Mouse (Mus musculus): ENCODE measurements around the gene Obscn. TPM values are rescaled to one million over a fixed set of nuclear protein-coding genes. Genes with fewer than 3 reads are reported as not detected.

The Obscn gene
- 100 to 1,000 TPM; 436 to 453 TPM for total RNA-seq (2021)

- peak; percentile 36 for DNase-seq
Measured at GRCm38 (mm10) chr11:59135904-59136452, at the start of gene Obscn. TSS of gene Obscn (minus strand) at chr11:59136402.

DNA sequence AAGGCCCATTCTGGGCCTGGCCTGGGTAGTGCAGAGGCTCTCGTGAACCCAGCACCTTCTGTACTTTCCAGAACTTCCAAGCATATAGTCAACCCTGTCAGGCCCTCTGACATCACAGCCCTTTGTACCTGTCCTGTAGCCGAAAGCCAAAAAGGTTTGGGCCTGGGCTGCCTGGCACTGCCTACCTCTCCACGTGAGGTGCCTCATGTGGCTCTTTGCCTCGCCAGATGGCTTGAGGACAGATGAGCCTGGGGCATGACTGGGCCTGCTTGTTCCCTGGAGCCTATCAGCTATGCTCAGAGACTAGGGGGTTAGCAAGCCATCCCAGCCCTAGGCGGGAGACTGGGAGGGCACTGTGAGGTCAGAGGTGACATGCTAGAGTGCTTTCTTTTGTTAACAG, 49.3 kb upstream of the Obscn start:
- no peak for DNase-seq

DNA sequence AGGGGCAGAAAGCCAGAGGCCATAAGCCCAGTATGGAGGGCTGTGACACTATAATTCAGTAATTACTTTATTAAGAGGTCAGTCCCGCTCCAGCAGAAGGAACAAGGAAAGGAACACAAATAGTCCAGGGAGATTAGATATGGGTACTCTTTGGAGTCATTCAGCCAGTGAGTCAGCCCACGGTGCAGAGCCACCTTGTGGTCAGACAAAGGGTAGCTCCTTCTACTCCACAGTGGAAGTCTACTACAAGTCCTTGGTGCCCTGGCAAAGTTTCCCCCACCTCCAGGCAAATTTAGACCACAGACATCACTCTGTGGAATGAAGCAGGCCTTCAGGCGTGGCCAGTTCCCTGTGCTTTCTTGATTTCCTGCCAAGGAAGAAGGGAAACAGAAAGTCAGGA, 47.6 kb upstream of the Obscn start:
- peak; percentile 79 for DNase-seq

DNA sequence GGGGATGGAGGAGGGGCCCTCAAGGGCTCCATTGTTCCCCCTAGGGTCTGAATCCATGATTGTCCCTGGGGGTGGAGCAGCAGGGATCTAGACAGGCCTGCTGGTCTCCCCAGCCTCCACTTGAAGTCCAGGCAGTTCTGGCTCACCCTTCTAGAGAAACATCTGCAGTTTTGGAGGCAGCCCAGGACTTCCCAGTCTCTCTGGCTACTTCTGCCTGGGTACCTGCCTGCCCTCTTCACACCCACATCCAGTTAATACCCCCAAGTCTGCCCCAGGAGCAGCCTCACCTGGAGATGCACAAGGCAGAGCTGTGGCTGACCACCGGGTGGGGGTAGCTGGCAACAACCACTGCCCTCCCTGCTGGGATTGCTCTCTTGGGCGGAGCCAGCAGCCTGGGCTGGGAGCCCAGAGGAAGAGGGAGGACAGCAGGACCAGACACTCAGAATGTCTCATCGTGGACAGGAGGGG, 46.7 kb upstream of the Obscn start, which contains the start of gene Gjc2:
Gene Gjc2 (minus strand): TSS at position 350 of the 468 bp plus-strand sequence.
- peak; percentile 72 for DNase-seq

DNA sequence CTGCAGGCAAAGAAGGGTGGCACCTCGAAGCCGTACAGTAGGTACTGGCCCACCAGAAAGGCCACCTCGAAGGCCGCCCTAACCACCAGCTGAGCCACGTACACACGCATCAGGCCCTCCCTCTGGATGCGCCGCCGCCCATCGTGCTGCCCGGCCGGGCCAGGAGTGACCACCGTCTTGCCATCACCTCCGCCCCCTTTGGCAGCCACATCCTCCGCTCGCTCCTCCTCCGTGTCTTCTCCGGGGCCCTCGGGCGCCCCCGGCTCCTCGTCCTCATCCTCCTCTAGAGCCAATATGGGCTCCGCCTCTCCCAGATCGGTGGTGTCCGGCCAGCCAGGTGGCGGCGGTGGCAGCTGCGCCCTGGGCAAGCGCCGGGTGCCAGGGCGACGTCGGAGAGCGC, 40.7 kb upstream of the Obscn start:
- DNase-seq, result no peak

GRCm38 (mm10) chr11:59176475-59176874, 40.3 kb upstream of the Obscn start:
- peak; percentile 38 for DNase-seq

GRCm38 (mm10) chr11:59174189-59174838, 38.1 kb upstream of the Obscn start:
- DNase-seq, result no peak

- no peak for DNase-seq
Measured at GRCm38 (mm10) chr11:59170549-59170948, 34.3 kb upstream of the Obscn start.

DNA sequence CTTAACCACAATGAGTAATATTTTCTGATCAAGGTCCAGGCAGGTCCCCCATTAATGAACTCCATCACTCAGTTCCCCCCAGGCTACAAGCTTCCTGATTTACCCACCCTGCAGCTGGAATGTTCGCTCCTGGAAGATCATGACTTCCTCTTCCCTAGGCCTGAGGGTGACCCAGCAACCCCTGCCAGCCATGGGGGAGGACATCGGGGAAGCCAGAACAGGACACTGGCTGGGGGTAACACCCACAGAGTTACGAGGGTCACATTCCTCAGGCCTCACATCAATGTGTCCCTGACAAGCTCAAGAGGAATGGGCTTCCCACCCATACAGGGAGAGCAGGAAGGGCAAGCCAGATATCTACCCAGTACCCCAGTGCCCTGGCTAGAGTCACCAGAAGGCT, 33.6 kb upstream of the Obscn start:
- no peak for DNase-seq

DNA sequence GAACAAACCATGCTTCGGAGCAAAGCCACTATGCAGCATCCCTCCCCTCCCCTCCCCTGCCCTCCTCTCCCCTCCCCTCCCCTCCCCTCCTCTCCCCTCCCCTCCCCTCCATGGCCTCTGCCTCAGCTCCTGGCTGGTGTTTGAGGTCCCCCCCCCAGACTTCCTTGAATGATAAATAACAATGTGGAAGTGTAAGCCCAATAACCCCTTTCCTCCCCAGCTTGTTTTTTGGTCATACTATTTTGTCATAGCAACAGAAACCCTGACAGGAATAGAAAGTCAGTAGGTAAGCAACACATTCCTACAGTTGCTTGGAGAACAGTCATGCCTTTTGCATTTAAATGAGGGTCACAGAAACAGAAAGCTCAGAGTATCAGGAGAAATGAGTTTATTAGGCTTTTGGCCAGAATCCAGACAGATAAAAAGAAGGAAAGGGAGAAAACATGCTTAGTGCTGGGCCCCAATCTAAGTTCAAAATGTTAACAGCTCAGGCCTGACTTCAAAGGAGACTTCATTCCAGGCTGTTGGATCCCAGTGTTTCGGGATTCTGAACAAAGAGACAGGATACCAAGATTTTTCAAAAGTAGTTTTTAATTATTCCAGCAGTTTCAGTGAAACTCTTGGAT, 29.5 kb upstream of the Obscn start:
- no peak for DNase-seq

DNA sequence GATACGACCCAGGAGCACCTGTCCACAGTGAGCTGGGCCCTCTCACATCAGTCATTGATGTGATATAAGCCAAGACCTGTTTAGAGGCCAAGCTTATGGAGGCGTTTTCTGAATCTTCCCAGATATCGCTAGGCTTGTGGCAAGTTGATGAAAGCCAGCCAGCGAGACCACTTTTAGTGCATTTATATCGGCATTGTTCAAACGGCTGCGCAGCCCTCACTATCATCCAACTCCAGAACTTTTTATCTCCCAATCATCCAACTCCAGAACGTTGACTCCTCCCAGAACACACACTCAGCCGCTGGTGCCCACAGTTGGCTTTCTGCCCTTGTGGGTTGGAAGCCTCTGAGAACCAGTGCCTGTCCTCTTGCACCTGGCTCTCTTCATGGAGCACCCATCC, 28.2 kb upstream of the Obscn start:
- no peak for DNase-seq

DNA sequence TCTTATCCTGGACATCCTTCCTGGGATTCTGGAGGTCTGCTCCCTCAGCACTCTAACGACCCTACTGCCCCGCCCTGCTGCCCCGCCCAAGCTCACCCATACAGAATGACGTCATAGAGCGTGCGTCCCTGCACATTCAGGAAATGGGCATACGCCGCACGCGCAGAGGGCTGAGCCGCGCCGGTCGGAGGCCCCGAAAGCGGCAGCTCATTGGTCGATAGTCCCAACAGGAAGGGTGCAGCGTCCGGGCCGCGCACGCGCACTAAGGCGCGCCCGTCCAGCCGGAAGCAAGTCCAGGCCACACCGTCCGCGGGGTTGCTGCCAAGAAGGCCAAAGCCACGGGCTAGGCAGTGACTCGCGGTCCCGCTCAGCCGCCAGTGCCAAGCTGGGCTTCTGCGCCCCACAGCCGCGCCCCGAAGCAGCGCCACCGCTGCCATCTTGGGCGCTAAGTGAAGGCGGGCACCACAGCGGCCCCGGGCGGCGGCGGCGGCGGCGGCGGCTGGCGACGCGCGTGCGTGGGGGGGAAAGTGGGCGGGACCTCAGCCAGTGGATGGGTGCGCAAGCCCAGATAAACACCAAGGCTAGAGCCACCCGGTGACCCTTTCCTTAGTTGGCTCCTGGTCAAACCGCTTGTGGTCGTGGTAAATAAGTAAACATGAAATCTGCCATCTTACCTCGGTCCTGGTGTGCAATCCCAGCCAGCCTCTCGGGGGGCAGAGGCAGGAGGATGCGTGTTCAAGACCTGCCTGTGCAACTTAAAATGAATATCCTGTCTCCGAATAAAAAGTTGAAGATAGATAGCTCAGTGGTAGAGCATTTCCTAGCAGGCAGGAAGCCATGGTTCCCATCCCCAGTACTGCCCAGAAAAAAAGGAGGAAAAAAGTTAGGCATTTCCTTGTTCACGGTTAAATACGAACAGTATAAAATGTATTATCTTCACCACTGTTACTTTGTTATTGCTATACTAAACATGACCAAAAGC, 27.3 kb upstream of the Obscn start, which contains the start of gene Iba57:
Gene Iba57 (minus strand): TSS at position 485 of the 982 bp plus-strand sequence.
- peak; percentile 97 for DNase-seq

DNA sequence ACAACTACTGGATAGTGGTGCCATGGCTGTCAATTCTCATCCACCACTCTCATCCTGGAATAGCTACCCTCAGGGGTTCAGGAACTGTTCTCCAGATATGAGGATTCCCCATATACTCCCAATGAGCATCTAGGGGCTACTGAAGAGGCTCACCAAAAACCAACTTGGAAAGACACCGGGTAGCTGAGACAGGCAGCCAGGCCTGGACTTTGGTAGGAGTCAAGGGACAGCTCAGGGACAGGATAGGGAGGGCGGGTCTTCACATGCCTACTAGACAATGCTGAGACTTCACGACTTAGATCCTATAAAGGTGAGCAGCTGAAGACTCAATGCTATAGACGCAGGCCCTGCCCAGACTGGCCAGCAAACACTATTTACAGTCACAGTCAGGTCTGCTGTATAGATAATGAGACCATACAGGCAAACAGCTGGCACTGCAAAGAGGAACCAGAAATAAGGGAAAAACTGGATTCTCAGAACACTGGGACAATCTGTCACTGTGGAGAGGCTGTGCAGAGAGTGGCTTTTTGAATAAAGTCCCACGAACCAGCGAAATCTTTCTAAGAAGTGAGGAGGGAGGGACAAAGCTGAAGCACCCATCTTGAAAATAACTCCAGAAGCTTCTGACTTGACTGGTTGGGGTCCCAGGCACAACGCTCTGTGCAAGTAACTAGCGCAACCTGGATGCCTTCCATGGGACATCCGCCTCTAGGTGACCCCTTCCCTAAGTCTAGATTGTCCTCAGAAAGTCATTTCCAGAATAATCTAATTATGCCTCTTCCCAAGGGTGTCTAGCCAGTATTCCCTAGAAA, 26.4 kb upstream of the Obscn start:
- DNase-seq, result peak; percentile 38

- DNase-seq, result peak; percentile 70
Measured at GRCm38 (mm10) chr11:59161398-59161797, 25.2 kb upstream of the Obscn start.

DNA sequence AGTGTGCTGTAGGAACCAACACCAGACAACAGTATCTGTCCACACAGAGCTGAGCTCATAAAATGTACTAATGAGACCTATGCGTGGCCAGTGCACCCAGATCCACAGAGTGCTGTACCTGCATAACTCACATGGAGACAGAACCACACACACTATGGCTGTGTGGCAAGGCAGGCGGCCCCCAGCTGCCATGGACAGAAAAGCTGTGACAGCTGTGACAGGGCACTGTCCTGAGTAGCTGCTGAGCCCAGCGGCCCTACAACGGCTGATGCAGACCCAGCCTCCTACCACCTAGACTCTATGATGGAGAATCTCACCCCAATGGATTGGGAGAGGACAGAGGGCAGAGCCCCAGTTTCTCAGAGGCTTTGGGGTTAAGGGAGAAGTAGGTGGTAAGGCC, 23.4 kb upstream of the Obscn start:
- DNase-seq, result no peak

DNA sequence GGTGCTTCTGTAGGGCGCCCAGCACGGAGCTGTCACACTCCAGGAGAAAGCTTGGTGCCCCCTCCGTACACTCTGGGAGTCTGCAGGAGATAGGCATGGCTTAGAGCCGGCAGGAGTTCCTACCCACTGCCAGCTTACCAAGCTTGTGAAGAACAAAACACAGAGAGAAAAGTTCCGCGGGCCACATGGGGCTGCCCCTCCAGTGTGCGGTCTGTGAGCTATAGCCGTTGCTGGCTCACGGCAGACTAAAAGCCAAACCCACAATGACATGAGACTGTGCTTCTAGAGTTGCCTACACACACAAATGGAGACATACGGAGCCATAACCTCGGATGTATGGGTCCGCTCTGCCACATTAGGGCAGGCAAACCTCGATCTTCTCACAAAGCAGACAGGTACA, 22.9 kb upstream of the Obscn start:
- DNase-seq, result no peak

- no peak for DNase-seq
Measured at GRCm38 (mm10) chr11:59155900-59156299, 19.7 kb upstream of the Obscn start.

DNA sequence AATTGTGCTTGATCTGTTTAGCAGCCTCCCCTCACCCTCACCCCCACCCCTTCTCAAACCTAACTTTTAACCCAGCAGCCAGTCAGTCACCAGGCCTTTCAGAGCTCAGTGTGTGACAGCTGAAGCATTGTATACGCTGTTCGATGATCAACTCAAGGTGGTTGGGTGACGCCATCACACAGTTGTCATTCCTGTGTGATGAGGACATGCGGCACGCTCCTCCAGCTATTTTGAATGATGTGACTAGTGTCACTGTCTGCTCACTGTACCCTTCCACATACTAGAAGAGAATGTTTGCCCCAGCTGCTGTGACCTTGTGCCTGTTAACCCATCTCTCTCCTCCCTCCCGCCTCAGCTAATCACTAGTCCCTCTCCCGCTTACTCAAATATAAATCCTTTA, 18.0 kb upstream of the Obscn start:
- DNase-seq, result no peak

- no peak for DNase-seq
Measured at GRCm38 (mm10) chr11:59151729-59152128, 15.5 kb upstream of the Obscn start.

DNA sequence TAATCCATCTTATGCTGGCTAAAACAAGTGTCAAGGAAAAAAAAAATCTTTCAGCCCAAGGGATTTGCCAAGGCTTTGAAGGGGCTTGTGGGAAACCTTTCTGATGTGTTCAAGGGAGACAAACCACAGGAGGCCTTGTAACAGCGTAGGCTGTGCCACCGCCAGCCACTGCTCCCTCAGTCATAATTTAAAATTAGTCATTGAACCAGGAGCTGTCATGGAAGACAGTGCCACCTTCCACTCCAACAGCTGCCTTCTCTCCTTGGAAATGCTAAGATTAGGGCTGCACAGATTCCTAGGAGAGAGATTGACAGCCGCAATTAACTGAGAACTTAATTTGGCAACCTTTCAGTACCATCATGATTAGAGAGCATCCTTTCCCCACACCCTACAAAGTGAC, 13.1 kb upstream of the Obscn start:
- DNase-seq, result no peak

DNA sequence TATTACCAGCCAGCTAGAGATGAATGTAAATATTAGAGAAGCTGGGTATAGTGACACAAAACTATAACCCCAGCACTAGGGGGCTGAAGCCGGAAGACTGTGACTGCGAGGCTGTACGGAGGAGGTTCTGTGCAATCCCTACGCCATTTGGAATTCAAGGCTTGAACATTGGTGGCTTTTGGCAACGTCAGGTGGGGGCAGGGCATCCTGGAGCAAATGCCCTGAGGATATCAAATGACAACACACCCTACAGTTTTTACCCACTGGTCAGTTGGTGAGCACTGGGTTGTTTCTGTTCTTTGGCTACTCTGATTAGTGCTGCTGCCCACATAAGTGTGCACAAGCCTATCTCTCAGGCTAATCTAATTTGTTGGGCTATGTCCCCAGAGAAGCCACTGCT, 6.8 kb upstream of the Obscn start:
- no peak for DNase-seq
